23 mouse cellular contexts compared by ENCODE assay signal in the genomic region with DNA sequence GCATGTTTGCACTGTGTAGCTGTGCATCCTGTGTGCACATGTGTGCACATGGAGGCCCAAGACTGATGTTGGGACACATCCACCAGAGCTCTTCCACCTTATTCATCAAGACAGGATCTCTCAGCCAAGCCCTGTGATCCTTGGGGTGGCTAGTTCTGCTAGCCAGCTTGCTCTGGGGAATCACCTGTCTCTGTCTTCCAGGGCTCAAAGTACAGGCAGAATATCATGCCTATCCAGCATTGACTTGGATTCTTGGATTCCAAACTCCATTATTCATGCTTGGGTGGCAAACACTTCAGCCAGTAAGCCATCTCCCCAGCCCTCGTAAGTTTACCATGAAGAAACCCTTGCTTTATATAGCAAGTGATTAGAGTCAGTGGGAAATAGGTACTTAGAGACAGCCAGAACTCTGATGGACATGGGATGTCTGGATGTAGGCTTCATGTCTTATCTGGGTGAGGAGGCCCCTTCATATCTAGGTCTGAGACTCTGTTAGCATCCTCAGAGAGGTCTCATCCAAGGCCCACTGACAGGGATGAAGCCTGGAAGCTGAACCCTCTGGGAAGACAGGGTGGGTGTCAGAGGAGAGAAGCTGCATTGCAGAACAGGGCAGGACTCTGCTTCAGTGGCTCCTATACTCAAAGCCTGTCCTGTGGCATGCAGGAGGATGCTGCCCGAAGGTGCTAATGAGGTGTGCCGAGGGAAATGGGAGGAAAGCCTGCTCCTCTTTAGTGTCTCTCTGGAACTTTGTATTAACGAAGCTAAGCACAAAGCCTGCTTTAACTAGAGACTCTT.
"Had no signal": no experiment of that assay in that cellular context is flagged by ENCODE, and none has a peak within 500 bp of the region (broad histone marks: within the 10 kb centered on the region; RNA-seq: fewer than 3 reads in every experiment).

No protein-coding gene starts in this region.

- H3K4me3 ChIP-seq: heart, embryonic 13.5 days; heart, embryonic 15.5 days; hindbrain, embryonic 13.5 days; hindbrain, embryonic 15.5 days; intestine, embryonic 15.5 days; left cerebral cortex, adult 2 months; limb, embryonic 10.5 days; limb, embryonic 12.5 days; liver, embryonic 13.5 days; liver, embryonic 15.5 days had no signal

- H3K27ac ChIP-seq: heart, embryonic 13.5 days; heart, embryonic 15.5 days; hindbrain, embryonic 13.5 days; hindbrain, embryonic 15.5 days; hindbrain, postnatal 0 days; intestine, embryonic 15.5 days; left cerebral cortex, adult 2 months; limb, embryonic 10.5 days; limb, embryonic 12.5 days; liver, embryonic 13.5 days; liver, embryonic 15.5 days had no signal

- H3K4me1 ChIP-seq: hindbrain, embryonic 13.5 days; hindbrain, embryonic 15.5 days; liver, embryonic 13.5 days; liver, embryonic 15.5 days had no signal

- ATAC-seq: hindbrain, postnatal 0 days; intestine, embryonic 15.5 days; liver, postnatal 0 days had no signal

- H3K9ac ChIP-seq: forebrain, postnatal 0 days; heart, embryonic 13.5 days; heart, embryonic 15.5 days; hindbrain, embryonic 13.5 days; hindbrain, embryonic 15.5 days; intestine, embryonic 15.5 days; limb, embryonic 12.5 days; liver, embryonic 13.5 days; liver, embryonic 15.5 days; liver, postnatal 0 days had no signal

- H3K27me3 ChIP-seq: heart, embryonic 13.5 days; heart, embryonic 15.5 days; hindbrain, embryonic 13.5 days; hindbrain, embryonic 15.5 days; intestine, embryonic 15.5 days; limb, embryonic 12.5 days; liver, embryonic 13.5 days; liver, embryonic 15.5 days had no signal

- H3K9me3 ChIP-seq: heart, embryonic 13.5 days; heart, embryonic 15.5 days; hindbrain, embryonic 13.5 days; hindbrain, embryonic 15.5 days; intestine, embryonic 15.5 days; limb, embryonic 10.5 days; limb, embryonic 12.5 days; liver, embryonic 13.5 days; liver, embryonic 15.5 days had no signal

- H3K36me3 ChIP-seq: heart, embryonic 15.5 days; hindbrain, embryonic 13.5 days; hindbrain, embryonic 15.5 days; intestine, embryonic 15.5 days; limb, embryonic 10.5 days; limb, embryonic 12.5 days; liver, embryonic 13.5 days; liver, embryonic 15.5 days had no signal

- DNase-seq: forebrain, postnatal 0 days; gastrocnemius, postnatal 14 days; gastrocnemius, postnatal 36 days; heart, adult 18-20 months; heart, postnatal 14 days; heart, postnatal 36 days; kidney, adult 11 months; kidney, postnatal 14 days; layer of hippocampus, adult 9-11 months; liver; liver, embryonic 13.5 days; liver, postnatal 0 days had no signal

- H3K4me2 ChIP-seq: heart, embryonic 13.5 days; heart, embryonic 15.5 days; hindbrain, embryonic 13.5 days; hindbrain, embryonic 15.5 days; intestine, embryonic 15.5 days; limb, embryonic 12.5 days; liver, embryonic 11.5 days; liver, embryonic 13.5 days; liver, embryonic 15.5 days had no signal
